In genomic region chr17:30200283-30200682, GRCm38 (mm10) we compare ENCODE assay signal across 10 mouse cellular contexts.
DNase-seq lines count a peak whose midpoint lies in the region; ATAC-seq and TF ChIP-seq lines count a peak whose summit lies in the region.
"Had no signal": no experiment of that assay in that cellular context is flagged by ENCODE, and none has a peak within 500 bp of the region (broad histone marks: within the 10 kb centered on the region; RNA-seq: fewer than 3 reads in every experiment).

No protein-coding gene starts in this region.

- WGBS in embryonic facial prominence, embryonic 15.5 days: 75% methylated on average over 4 of the region's 4 CpGs

- no peaks in the 10 kb centered on the region for H3K36me3 ChIP-seq in embryonic facial prominence, embryonic 15.5 days

- H3K9ac ChIP-seq in embryonic facial prominence, embryonic 15.5 days: no peak overlapping the region

- peaks cover 78% of the 10 kb centered on the region for H3K4me1 ChIP-seq in embryonic facial prominence, embryonic 15.5 days

- TF ChIP-seq CTCF in gastrocnemius, adult 2 months (IDR thresholded peaks at IDR 0.05): no peak
- no peak for TF ChIP-seq CTCF in left cerebral cortex, adult 2 months (IDR thresholded peaks at IDR 0.05)

- intact Hi-C loops in gastrocnemius, adult 2 months (cut with DNase I): loop anchor here (5.0 kb wide), 2 partner anchors 42 to 257 kb away; no protein-coding TSS in a partner anchor
- intact Hi-C loops in left cerebral cortex, adult 2 months (cut with DNase I): loop anchor here (5.0 kb wide), 2 partner anchors 257 to 313 kb away; no protein-coding TSS in a partner anchor
- intact Hi-C loops in left cerebral cortex, postnatal 14 days (cut with DNase I): no loop called here
- intact Hi-C loops in heart, postnatal 10 days (cut with DNase I): no loop called here

- H3K27ac ChIP-seq in gastrocnemius, adult 2 months: peak overlapping the region; percentile 85
- peak overlapping the region; percentile 38; the same call in 1 of the 2 replicates for H3K27ac ChIP-seq in left cerebral cortex, adult 2 months
- peak overlapping the region; percentile 56; the same call in 1 of the 2 replicates for H3K27ac ChIP-seq in embryonic facial prominence, embryonic 15.5 days (replicated peaks)

- DNase-seq in gastrocnemius, adult 2 months: peak; percentile 70
- DNase-seq in gastrocnemius, postnatal 4 days (ENCODE audit: low spot score in 2 of 2): no peak
- DNase-seq in left cerebral cortex, adult 2 months (ENCODE audit: extremely low spot score in 1 of 2, low spot score in 2 of 2): no peak
- DNase-seq in left cerebral cortex, postnatal 14 days (ENCODE audit: low spot score in 2 of 2): no peak
- peak; percentile 45 to 48 for DNase-seq in heart, postnatal 10 days
- DNase-seq in frontal cortex, postnatal 36 days (ENCODE audit: low spot score in 2 of 2): no peak
- DNase-seq: cerebellum, adult 8-10 months; layer of hippocampus, adult 9-11 months had no signal

- no peaks in the 10 kb centered on the region for H3K27me3 ChIP-seq in embryonic facial prominence, embryonic 15.5 days

- H3K4me3 ChIP-seq in gastrocnemius, adult 2 months: peak overlapping the region; percentile 8
- H3K4me3 ChIP-seq in left cerebral cortex, adult 2 months: no peak overlapping the region
- H3K4me3 ChIP-seq in embryonic facial prominence, embryonic 15.5 days (replicated peaks): no peak overlapping the region
- H3K4me3 ChIP-seq: heart, adult 2 months had no signal

- no peak for ATAC-seq in embryonic facial prominence, embryonic 15.5 days (ENCODE audit: insufficient number of reproducible peaks, low FRiP score, low TSS enrichment, low read depth)

- H3K9me3 ChIP-seq in embryonic facial prominence, embryonic 15.5 days (replicated peaks): no peaks in the 10 kb centered on the region

- H3K4me2 ChIP-seq in embryonic facial prominence, embryonic 15.5 days (replicated peaks): no peak overlapping the region

Comparison
In these comparisons a context has a peak if more than half of its experiments do, and no peak if none do; other contexts are left out.
1. DNase-seq: peak in gastrocnemius, adult 2 months (single experiment) and heart, postnatal 10 days (2 of 2); none in gastrocnemius, postnatal 4 days (0 of 2), left cerebral cortex, adult 2 months (0 of 2), left cerebral cortex, postnatal 14 days (0 of 2) and frontal cortex, postnatal 36 days (0 of 2).
2. intact Hi-C loops: an anchor here in gastrocnemius, adult 2 months (5.0 kb wide) and left cerebral cortex, adult 2 months (5.0 kb wide); none called in left cerebral cortex, postnatal 14 days and heart, postnatal 10 days.
3. Peak in every context shown above with its lines, with median percentiles within 50 percentile points of each other: H3K27ac ChIP-seq.